Mouse (Mus musculus) MEL (cell line): ENCODE data around the gene Cntfr. TPM values are rescaled to one million over a fixed set of nuclear protein-coding genes. Genes with fewer than 3 reads are reported as not detected.

Source experiments
- DNase-seq: peaks from one replicate; pipeline ENCODE4 v3.0.0; 2011; ENCODE audit warnings: low read depth, low spot score
- H3K27ac ChIP-seq: 2 replicates; pipeline ENCODE4 v1.5.1; 2012; ENCODE audit warnings: low read depth, mild to moderate bottlenecking, control low read depth, low read length, moderate library complexity; ENCODE audit not compliant: control insufficient read depth
- H3K27me3 ChIP-seq, 2 experiments: fragments of 150-350 bp in 1 of 2; sonication (generic) in 1 of 2; 2 replicates each; pipeline ENCODE4 v1.6.1; 2012; ENCODE audit warnings: low read length in 2 of 2, mild to moderate bottlenecking in 2 of 2, improper control_type of control experiment in 1 of 2, moderate library complexity in 1 of 2; ENCODE audit not compliant: insufficient read depth in 2 of 2, control insufficient read depth in 1 of 2
- H3K36me3 ChIP-seq, 2 experiments: 2 replicates each; pipeline ENCODE4 v1.6.1; 2012 to 2014; ENCODE audit warnings: low read length in 2 of 2, improper control_type of control experiment in 1 of 2, inconsistent platforms in 1 of 2, mild to moderate bottlenecking in 1 of 2; ENCODE audit not compliant: insufficient read depth in 2 of 2, control insufficient read depth in 1 of 2
- H3K4me1 ChIP-seq, 2 experiments: fragments of 150-350 bp in 1 of 2; sonication (generic) in 1 of 2; 2 replicates each; pipeline ENCODE4 v1.6.1; 2012; ENCODE audit warnings: low read length in 2 of 2, improper control_type of control experiment in 1 of 2, mild to moderate bottlenecking in 1 of 2; ENCODE audit not compliant: insufficient read depth in 2 of 2, control insufficient read depth in 1 of 2
- H3K4me3 ChIP-seq, 2 experiments: fragments of 150-350 bp in 1 of 2; sonication (generic) in 1 of 2; 2 replicates each; pipeline ENCODE4 v1.5.1; 2012; ENCODE audit warnings: low read depth in 2 of 2, low read length in 2 of 2, mild to moderate bottlenecking in 2 of 2, moderate library complexity in 2 of 2, control low read depth in 1 of 2, improper control_type of control experiment in 1 of 2; ENCODE audit not compliant: control insufficient read depth in 1 of 2, insufficient read depth in 1 of 2
- H3K79me2 ChIP-seq: 2 replicates; pipeline ENCODE4 v1.6.1; 2012; ENCODE audit warnings: mild to moderate bottlenecking, low read length, moderate library complexity; ENCODE audit not compliant: control insufficient read depth, poor library complexity, insufficient read depth
- H3K9ac ChIP-seq: 2 replicates; pipeline ENCODE4 v1.6.1; 2012; ENCODE audit warnings: low read depth, mild to moderate bottlenecking, control low read depth, low read length, moderate library complexity; ENCODE audit not compliant: control insufficient read depth, poor library complexity, severe bottlenecking
- H3K9me3 ChIP-seq: fragments of 150-350 bp; sonication (generic); replicated peaks from 2 replicates; pipeline ENCODE4 v1.6.1; 2012; ENCODE audit warnings: mild to moderate bottlenecking, low read length, improper control_type of control experiment, moderate library complexity; ENCODE audit not compliant: insufficient read depth
- BHLHE40 ChIP-seq: IDR thresholded peaks from 2 replicates; pipeline ENCODE4 v1.6.1; 2012; ENCODE audit warnings: low read depth, mild to moderate bottlenecking, inconsistent platforms, low read length, improper control_type of control experiment, borderline replicate concordance
- ELF1 ChIP-seq: IDR thresholded peaks from 2 replicates; pipeline ENCODE4 v1.6.1; 2014; ENCODE audit warnings: low read depth, mild to moderate bottlenecking, inconsistent platforms, low read length, improper control_type of control experiment, moderate library complexity
- EP300 ChIP-seq, 2 experiments: IDR thresholded peaks; 2 replicates each; pipeline ENCODE4 v1.6.1; 2011; ENCODE audit warnings: improper control_type of control experiment in 2 of 2, low read length in 2 of 2, low read depth in 1 of 2, mild to moderate bottlenecking in 1 of 2
- ETS1 ChIP-seq: IDR thresholded peaks from 2 replicates; pipeline ENCODE4 v1.6.1; 2012; ENCODE audit warnings: low read depth, mild to moderate bottlenecking, inconsistent platforms, low read length, improper control_type of control experiment, moderate library complexity
- GATA1 ChIP-seq: IDR thresholded peaks from 2 replicates; pipeline ENCODE4 v1.6.1; 2011; ENCODE audit warnings: low read depth, low read length, improper control_type of control experiment
- HCFC1 ChIP-seq: IDR thresholded peaks from 2 replicates; pipeline ENCODE4 v1.6.1; 2012; ENCODE audit warnings: low read depth, mild to moderate bottlenecking, inconsistent platforms, low read length, improper control_type of control experiment, moderate library complexity
- MAFK ChIP-seq: IDR thresholded peaks from 2 replicates; pipeline ENCODE4 v1.6.1; 2011; ENCODE audit warnings: low read depth, mild to moderate bottlenecking, low read length, improper control_type of control experiment, borderline replicate concordance
- MXI1 ChIP-seq: IDR thresholded peaks from 2 replicates; pipeline ENCODE4 v1.6.1; 2011; ENCODE audit warnings: mild to moderate bottlenecking, low read depth, low read length, improper control_type of control experiment
- NELFE ChIP-seq: IDR thresholded peaks from 2 replicates; pipeline ENCODE4 v1.6.1; 2011; ENCODE audit warnings: low read depth, low read length, improper control_type of control experiment
- NRF1 ChIP-seq: IDR thresholded peaks from 2 replicates; pipeline ENCODE4 v1.6.1; 2014; ENCODE audit warnings: low read depth, mild to moderate bottlenecking, inconsistent platforms, low read length, improper control_type of control experiment, moderate library complexity; ENCODE audit not compliant: poor library complexity, insufficient read depth, severe bottlenecking
- POLR2A ChIP-seq, 2 experiments: IDR thresholded peaks; 2 replicates each; pipeline ENCODE4 v1.6.1; 2011 to 2012; ENCODE audit warnings: low read length in 2 of 2, mild to moderate bottlenecking in 2 of 2, control low read depth in 1 of 2, improper control_type of control experiment in 1 of 2, low read depth in 1 of 2, moderate library complexity in 1 of 2; ENCODE audit not compliant: control insufficient read depth in 1 of 2, insufficient read depth in 1 of 2, poor library complexity in 1 of 2
- POLR2AphosphoS2 ChIP-seq: IDR thresholded peaks from 2 replicates; pipeline ENCODE4 v1.6.1; 2011; ENCODE audit warnings: low read length, improper control_type of control experiment
- POLR2AphosphoS5 ChIP-seq: IDR thresholded peaks from 2 replicates; pipeline ENCODE4 v1.6.1; 2012; ENCODE audit warnings: low read depth, borderline replicate concordance, mild to moderate bottlenecking, inconsistent platforms, low read length, moderate library complexity, mixed read lengths
- RAD21 ChIP-seq: IDR thresholded peaks from 2 replicates; pipeline ENCODE4 v1.6.1; 2011; ENCODE audit warnings: mild to moderate bottlenecking, low read depth, low read length, improper control_type of control experiment
- RCOR1 ChIP-seq: IDR thresholded peaks from 2 replicates; pipeline ENCODE4 v1.6.1; 2012; ENCODE audit warnings: low read depth, mild to moderate bottlenecking, inconsistent platforms, low read length, improper control_type of control experiment
- SIN3A ChIP-seq: IDR thresholded peaks from 2 replicates; pipeline ENCODE4 v1.6.1; 2012; ENCODE audit warnings: low read length, improper control_type of control experiment, inconsistent platforms
- TBP ChIP-seq: IDR thresholded peaks from 2 replicates; pipeline ENCODE4 v1.8.0; 2011; ENCODE audit warnings: low read depth, low read length, improper control_type of control experiment
- TCF12 ChIP-seq: IDR thresholded peaks from 2 replicates; pipeline ENCODE4 v1.6.1; 2014; ENCODE audit warnings: low read depth, mild to moderate bottlenecking, inconsistent platforms, low read length, improper control_type of control experiment, moderate library complexity
- USF1 ChIP-seq: IDR thresholded peaks from 2 replicates; pipeline ENCODE4 v1.6.1; 2014; ENCODE audit warnings: low read depth, mild to moderate bottlenecking, inconsistent platforms, low read length, improper control_type of control experiment, moderate library complexity
- ZMIZ1 ChIP-seq: IDR thresholded peaks from 2 replicates; pipeline ENCODE4 v1.6.1; 2012; ENCODE audit warnings: low read depth, mild to moderate bottlenecking, inconsistent platforms, low read length, improper control_type of control experiment, moderate library complexity
- ZNF384 ChIP-seq: IDR thresholded peaks from 2 replicates; pipeline ENCODE4 v1.6.1; 2012; ENCODE audit warnings: low read depth, mild to moderate bottlenecking, inconsistent platforms, low read length, improper control_type of control experiment
- polyA plus RNA-seq, 2 experiments: library from polyadenylated mRNA; stranded (reverse) in 1 of 2; unstranded in 1 of 2; fragments of >175 nt in 1 of 2; fragments of >200 nt in 1 of 2; gene quantifications; 2 replicates each; pipeline versions ENCODE4 v1.2.1 to v1.2.4; 2012; ENCODE audit warnings: low replicate concordance in 2 of 2, low read depth in 1 of 2; ENCODE audit not compliant: insufficient read length in 2 of 2, insufficient read depth in 1 of 2, missing spikeins in 1 of 2
- total RNA-seq: library from RNA; depleted of rRNA; stranded (reverse); fragments of 300-350 nt; gene quantifications from 2 replicates; pipeline ENCODE4 v1.2.3, GENCODE M21; 2012

Cntfr gene
- total and polyA plus RNA-seq, 3 experiments, result not detected

DNA sequence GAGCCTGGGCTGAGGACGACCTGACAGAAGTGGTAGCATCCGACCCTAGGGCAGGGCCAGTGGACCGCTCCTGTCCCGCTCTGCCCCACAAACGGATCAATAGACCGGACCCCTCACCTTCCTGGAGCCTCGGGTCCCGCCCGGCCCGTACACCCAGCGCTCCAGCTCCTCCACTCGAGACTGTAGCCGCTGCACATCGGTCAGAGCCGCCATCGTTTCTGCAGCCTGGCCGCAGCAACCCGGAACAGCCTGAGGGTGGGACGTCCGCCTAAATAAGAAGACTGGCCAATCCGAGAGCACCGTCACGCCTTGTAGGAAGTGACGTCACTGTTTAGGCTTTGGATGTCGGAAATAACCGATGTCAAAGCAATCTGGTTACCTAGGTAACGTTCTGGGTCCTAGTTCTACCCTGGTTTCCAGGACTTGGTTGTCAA lies 26.0 kb upstream of the Cntfr start, which contains the start of gene Dctn3:
Gene Dctn3, minus strand, starts transcription at position 253 of the 434 bp plus-strand sequence.
- Histone ChIP-seq H3K4me1 (peaks cover 5 to 14% of the 10 kb centered on the region in 2 experiments; a peak in 3 of 4 replicates), H3K9me3 (no peaks in the 10 kb centered on the region), H3K36me3 (peaks cover 0 to 12% of the 10 kb centered on the region in 2 experiments; a peak in 1 of 4 replicates), H3K27ac (no peak within 1 kb of the TSS), H3K79me2 (peaks cover 9% of the 10 kb centered on the region), H3K4me3 (peak within 1 kb of the TSS; percentile 66 to 76), H3K27me3 (no peaks in the 10 kb centered on the region), H3K9ac (peak within 1 kb of the TSS; percentile 85)
- TF ChIP-seq SIN3A (peak; percentile 96), POLR2AphosphoS2 (peak; percentile 79; the same call in 1 of the 2 replicates), ETS1 (no peak), MAFK (no peak), TCF12 (peak; percentile 31; the same call in 1 of the 2 replicates), ELF1 (peak; percentile 99), TBP (peak; percentile 81), POLR2A (IDR thresholded peaks at IDR 0.05; ENCODE audit: control insufficient read depth in 1 of 2, insufficient read depth in 1 of 2, low read depth in 1 of 2, low read length in 2 of 2, poor library complexity in 1 of 2) (peak; percentile 85 to 87), EP300 (IDR thresholded peaks at IDR 0.05; ENCODE audit: low read depth in 1 of 2, low read length in 2 of 2) (no peak), ZNF384 (no peak), POLR2AphosphoS5 (no peak), RAD21 (no peak), NRF1 (no peak), NELFE (peak; percentile 90), HCFC1 (peak; percentile 89), RCOR1 (no peak), ZMIZ1 (peak; percentile 86), MXI1 (peak; percentile 54)
- peak; percentile 97 for DNase-seq

DNA sequence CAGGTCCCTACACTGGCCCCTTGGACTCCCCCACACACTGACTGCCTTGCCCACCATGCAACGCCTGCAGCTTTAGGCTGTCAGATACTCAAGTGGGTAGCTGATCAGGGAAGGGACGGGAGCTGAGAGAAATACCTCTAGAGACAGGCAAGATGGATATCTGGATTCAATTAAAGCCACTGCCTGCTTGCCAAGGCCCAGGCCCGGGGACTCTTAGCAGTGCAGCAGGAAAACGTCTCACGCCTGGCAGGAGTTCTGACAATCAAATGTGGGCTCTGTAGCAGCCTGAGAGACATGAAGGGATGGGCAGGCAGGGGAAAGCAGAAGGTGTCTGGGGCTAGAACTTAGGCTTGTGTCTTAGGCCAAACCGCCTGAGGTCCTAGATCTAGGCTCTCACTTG lies 19.9 kb upstream of the Cntfr start:
- Histone ChIP-seq H3K36me3 (peaks cover 0 to 3% of the 10 kb centered on the region in 2 experiments; a peak in 1 of 4 replicates), H3K27ac (no peak overlapping the region), H3K9me3 (no peaks in the 10 kb centered on the region), H3K4me3 (no peak overlapping the region), H3K27me3 (no peaks in the 10 kb centered on the region), H3K9ac (no peak overlapping the region), H3K4me1 (peaks cover 2 to 11% of the 10 kb centered on the region in 2 experiments; a peak in 3 of 4 replicates), H3K79me2 (peaks cover 19% of the 10 kb centered on the region)
- no peak for DNase-seq
- TF ChIP-seq USF1 (no peak), MXI1 (no peak), BHLHE40 (no peak), GATA1 (no peak), NRF1 (no peak)
